Mouse (Mus musculus) brain, embryonic 18.5 days (tissue): ENCODE measurements around the gene Ak3.

Source experiments
- DNase-seq: peaks from one replicate; pipeline ENCODE4 v3.0.0-alpha.2; 2012; ENCODE audit warnings: low read depth, low spot score

Ak3 gene

GRCm38 (mm10) chr19:29047334-29048170 lies at the start of gene Ak3:
Gene Ak3 (minus strand): TSS chr19:29047961.
- DNase-seq, result no peak

- DNase-seq, result no peak
Observed at GRCm38 (mm10) chr19:29092194-29092593, 44.4 kb upstream of the Ak3 start.

DNA sequence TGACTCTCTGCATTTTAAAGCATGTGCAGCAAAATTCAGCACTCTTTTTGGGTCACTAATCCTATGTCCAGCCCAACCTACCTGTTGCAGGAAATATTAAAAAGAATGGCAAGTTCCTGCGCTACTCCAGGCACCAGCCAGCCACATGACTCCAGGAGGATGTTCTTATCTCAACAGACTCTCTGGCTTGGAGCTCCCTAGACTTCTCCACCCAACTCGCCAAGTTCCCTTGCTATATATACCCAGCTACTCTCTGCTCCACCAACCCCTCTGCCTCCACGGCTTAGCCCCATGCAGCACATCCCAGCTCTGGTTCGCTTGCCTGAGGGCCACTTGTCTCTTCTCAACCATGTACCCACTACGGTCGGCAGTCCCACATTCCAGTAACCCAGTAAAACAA lies 40.9 kb upstream of the Ak3 start:
- DNase-seq, result no peak

DNA sequence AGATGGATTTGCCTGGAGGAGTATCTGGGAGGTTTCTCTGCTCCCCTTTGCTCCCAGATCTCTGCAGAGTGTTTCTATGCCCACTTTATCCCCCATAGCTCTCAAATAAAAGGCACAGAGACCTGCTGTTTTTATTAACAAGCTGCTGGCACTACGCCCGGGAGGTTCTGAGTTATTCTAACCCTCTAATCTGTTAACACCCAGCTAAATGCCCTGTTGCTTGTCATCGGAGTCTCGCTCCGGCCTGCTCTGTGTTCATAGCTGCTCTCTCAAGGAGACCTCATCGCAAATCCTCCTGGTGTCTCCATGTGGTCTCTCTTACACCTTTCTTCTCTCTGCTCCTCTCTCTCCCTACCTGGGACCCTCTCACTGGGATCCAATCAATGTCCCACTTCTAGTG lies 27.0 kb upstream of the Ak3 start:
- no peak for DNase-seq

- no peak for DNase-seq
Observed at GRCm38 (mm10) chr19:29069195-29069594, 21.4 kb upstream of the Ak3 start.

- DNase-seq, result no peak
Observed at GRCm38 (mm10) chr19:29066981-29067471, 19.3 kb upstream of the Ak3 start.

- DNase-seq, result no peak
Observed at GRCm38 (mm10) chr19:29064451-29065102, 16.8 kb upstream of the Ak3 start.

DNA sequence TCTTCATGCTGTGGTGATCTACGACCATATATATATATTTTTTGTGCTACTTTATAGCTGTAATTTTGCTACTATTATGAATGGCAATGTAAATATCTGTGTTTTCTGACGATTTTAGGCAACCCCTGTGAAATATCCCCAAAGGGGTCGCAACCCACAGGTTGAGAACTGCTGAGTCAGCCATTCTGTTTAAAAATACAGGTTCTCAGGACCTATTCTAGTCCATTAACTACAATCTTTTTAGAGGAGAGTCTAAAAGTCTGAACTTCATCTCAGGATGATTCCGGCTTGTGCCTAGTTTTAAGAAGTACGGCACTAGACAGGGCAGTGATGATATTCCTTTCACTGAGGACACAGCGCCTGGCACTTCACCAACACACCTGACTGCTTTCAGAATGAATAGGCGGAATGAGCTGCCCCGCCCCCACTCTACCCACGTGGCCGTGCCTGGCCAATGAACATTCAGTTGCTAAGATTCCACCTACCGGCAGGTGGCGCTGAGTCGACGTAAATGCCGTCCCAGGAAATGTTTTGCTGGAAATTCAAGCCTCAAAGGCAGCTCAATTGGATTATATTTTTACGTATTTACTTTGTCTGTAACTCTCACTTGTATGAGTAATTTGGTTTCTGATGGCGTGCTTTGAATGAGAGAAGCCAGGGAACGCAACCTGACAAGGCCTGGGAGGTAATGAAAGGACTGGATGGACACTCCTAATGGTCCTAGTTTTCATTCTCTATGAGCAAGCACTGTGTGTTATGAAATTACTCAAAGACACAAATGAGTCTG lies 16.0 kb upstream of the Ak3 start:
- peak; percentile 72 for DNase-seq

GRCm38 (mm10) chr19:29063009-29063408 lies 15.2 kb upstream of the Ak3 start:
- no peak for DNase-seq

DNA sequence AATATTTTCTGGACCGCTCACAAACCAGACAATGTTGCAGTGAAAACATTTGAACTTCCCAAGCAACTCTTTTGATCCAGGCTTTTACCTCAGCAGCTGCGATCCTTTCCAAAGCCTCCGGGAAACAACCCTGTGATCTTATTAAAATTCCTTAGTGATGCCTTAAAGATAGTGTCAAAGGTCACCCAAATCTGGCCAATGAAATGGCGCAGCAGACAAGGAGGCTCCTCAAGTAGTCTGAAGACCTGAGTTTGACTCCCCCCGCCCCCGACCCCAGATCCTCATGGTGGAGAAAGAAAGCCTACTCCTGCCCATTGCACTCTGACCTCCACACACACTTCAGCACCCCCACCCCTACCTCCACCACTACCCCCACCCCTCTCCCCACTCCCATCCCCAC lies 12.5 kb upstream of the Ak3 start:
- DNase-seq, result no peak

DNA sequence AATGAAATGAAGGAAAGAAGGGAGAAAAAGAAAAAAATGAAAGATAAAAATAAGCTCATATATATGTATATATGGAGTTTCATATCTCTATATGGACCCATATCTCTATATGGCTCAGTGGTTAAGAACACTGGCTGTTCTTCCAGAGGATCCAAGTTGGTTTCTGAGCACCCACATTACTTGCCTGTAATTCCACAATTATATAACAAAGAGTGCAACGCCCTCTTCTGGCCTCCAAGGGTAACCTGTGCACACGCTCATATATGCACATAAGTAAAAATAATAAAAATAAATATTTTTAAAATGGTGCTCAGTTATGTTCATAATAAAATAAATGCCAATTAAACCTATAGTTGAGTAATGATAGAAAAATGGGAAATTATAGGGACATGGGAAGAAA lies 11.9 kb upstream of the Ak3 start:
- no peak for DNase-seq

DNA sequence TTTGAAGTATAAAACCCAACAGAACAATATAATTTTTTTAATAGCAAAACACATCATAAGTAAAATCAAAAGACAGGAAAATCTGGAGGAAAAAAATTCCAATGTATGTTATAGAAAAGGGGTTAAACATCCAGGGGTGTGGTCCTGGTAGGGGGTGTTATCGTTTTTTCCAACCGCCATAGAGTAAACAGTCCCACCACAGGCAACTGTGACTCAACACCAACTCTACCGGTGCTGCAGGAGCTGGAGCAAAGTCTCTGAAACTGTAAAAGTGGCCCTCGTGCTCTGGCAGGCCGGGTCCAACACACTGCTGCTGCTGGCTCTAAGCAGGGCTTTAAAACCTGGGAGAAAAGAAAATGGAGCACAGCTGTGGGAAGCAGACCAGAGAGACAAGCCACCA lies 11.0 kb upstream of the Ak3 start:
- DNase-seq, result no peak

- no peak for DNase-seq
Observed at GRCm38 (mm10) chr19:29055469-29055868, 7.7 kb upstream of the Ak3 start.

DNA sequence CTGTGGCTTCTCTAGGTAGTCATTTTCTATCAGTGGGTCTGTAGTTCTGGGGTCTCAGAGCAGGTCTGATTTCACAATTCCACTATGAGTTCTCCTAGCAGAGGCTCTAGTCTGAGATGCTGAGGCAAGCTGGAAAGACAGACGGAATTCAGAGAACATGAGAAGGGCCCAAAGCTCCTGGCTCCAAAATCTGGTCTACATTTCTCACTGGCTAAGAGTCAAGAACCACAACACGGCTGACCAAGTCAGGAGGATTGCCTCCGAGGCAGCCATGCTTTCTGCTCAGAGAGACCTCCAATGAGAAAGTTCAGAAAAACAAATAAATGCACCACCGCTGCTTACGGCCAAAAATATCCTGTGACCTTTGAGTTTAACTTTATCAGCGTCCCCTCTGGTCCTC lies 6.8 kb upstream of the Ak3 start:
- no peak for DNase-seq

DNA sequence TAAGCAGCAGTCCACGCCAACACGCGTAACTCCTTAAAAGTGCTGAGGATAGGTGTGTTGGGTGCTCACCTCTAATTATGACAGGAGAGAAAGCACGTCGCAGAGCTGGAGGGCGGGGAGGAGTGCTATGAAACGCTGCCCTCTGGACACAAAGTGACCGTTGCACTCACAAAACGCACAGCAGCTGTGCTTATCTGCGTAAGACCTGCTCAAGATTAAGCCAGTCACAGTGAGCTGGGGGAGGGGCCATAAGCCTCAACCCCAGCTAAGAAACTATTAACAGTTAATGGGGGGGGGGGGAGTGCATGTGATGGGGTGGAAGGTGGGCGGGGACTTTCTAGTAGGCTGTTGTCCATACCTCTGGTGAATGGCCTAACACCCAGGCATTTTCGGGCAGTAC lies 5.0 kb upstream of the Ak3 start:
- no peak for DNase-seq

GRCm38 (mm10) chr19:29050186-29050980 lies 2.6 kb upstream of the Ak3 start:
- no peak for DNase-seq

GRCm38 (mm10) chr19:29049401-29050075 lies 1.8 kb upstream of the Ak3 start:
- no peak for DNase-seq

DNA sequence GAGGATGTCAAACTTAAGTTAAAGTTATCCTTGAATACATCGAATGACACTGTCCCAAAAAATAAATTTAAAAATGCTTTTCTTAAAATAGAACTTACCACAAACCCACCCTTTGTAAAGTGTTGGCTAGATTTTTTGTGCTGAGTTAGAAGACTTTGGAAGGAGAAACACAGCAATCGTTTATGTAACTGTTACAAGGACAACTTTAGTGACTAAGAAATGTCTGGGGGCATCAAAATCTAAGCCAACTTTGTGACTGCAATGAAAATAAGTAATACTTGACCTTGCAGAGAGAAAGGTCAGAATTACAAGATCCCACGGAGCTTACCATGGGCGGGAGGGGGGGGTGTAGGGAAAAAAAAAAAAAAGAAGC lies 814 bp downstream of the Ak3 start:
- DNase-seq, result no peak

GRCm38 (mm10) chr19:29045956-29046650 lies 1.7 kb downstream of the Ak3 start:
- no peak for DNase-seq

- DNase-seq, result no peak
Observed at GRCm38 (mm10) chr19:29045369-29045768, 2.4 kb downstream of the Ak3 start.
